Mouse (Mus musculus) erythroblast, embryonic 14.5 days (primary cell): Measurements from ENCODE around the gene Lyl1.

Experiments
- GATA1 ChIP-seq: IDR thresholded peaks from 2 replicates; pipeline ENCODE4 v1.6.1; 2012; ENCODE audit warnings: low read length, inconsistent platforms, mixed read lengths
- TAL1 ChIP-seq: IDR thresholded peaks from 3 replicates; pipeline ENCODE4 v1.6.1; 2012; ENCODE audit warnings: low read length, inconsistent platforms, mixed read lengths

- no peak for TF ChIP-seq GATA1
- no peak for TF ChIP-seq TAL1
Observed at GRCm38 (mm10) chr8:84665385-84665893, 35.8 kb upstream of the Lyl1 start.
